Mouse (Mus musculus): ENCODE data around the gene Agtr2. TPM values are rescaled to one million over a fixed set of nuclear protein-coding genes. Genes with fewer than 3 reads are reported as not detected.
"Not testable (repeated sequence)": the region's sequence is repeated elsewhere in the genome, so short reads cannot be mapped to it uniquely, and the experiment has no call there.

Gene Agtr2
- total RNA-seq (2014; rRNA removed) (0.07 TPM in 1 of 2 replicates, not detected in the other), polyA plus RNA-seq (2012; rRNA removed) (not detected in 2 replicates)

GRCm38 (mm10) chrX:21484414-21484813, at the start of gene Agtr2:
Gene Agtr2, plus strand, starts transcription at chrX:21484544.
- Histone ChIP-seq H3K9ac (ENCODE audit: low read depth, low read length) (no peak within 1 kb of the TSS), H3K4me1 (ENCODE audit: control insufficient read depth, insufficient read depth, low read length) (no peaks in the 10 kb centered on the region), H3K27me3 (ENCODE audit: control insufficient read depth, insufficient read depth, low read length) (no peaks in the 10 kb centered on the region), H3K27ac (replicated peaks; ENCODE audit: insufficient read depth, low read depth, low read length) (no peak within 1 kb of the TSS), H3K4me3 (ENCODE audit: insufficient read depth, low read depth, low read length) (no peak within 1 kb of the TSS), H3K79me2 (ENCODE audit: control insufficient read depth, insufficient read depth, low read length) (no peaks in the 10 kb centered on the region), H3K36me3 (ENCODE audit: control insufficient read depth, insufficient read depth, low read length) (no peaks in the 10 kb centered on the region)
- 71% methylated on average over 5 of the region's 5 CpGs for WGBS
- TF ChIP-seq CTCF (IDR thresholded peaks at IDR 0.05; ENCODE audit: low read depth, low read length) (no peak), POLR2A (IDR thresholded peaks at IDR 0.05; ENCODE audit: extremely low read depth, insufficient read depth, low read length) (no peak)
- no peak for DNase-seq (ENCODE audit: extremely low read depth, low read depth, low spot score)

- no peak overlapping the region for H3K27ac ChIP-seq (replicated peaks; ENCODE audit: insufficient read depth, low read depth, low read length)
- no peaks in the 10 kb centered on the region for H3K36me3 ChIP-seq (ENCODE audit: control insufficient read depth, insufficient read depth, low read length)
- TF ChIP-seq POLR2A (IDR thresholded peaks at IDR 0.05; ENCODE audit: extremely low read depth, insufficient read depth, low read length) (no peak), CTCF (IDR thresholded peaks at IDR 0.05; ENCODE audit: low read depth, low read length) (no peak)
- H3K4me1 ChIP-seq (ENCODE audit: control insufficient read depth, insufficient read depth, low read length), result no peaks in the 10 kb centered on the region
- DNase-seq (ENCODE audit: extremely low read depth, low read depth, low spot score), result no peak
- 65% methylated on average over 3 of the region's 3 CpGs for WGBS
- H3K79me2 ChIP-seq (ENCODE audit: control insufficient read depth, insufficient read depth, low read length), result no peaks in the 10 kb centered on the region
- no peak overlapping the region for H3K4me3 ChIP-seq (ENCODE audit: insufficient read depth, low read depth, low read length)
- no peak overlapping the region for H3K9ac ChIP-seq (ENCODE audit: low read depth, low read length)
- no peaks in the 10 kb centered on the region for H3K27me3 ChIP-seq (ENCODE audit: control insufficient read depth, insufficient read depth, low read length)
These were observed 31.8 kb upstream of the Agtr2 start for GRCm38 (mm10) chrX:21452519-21452918.

GRCm38 (mm10) chrX:21488111-21488510, 3.8 kb downstream of the Agtr2 start:
- H3K36me3 ChIP-seq (ENCODE audit: control insufficient read depth, insufficient read depth, low read length), result no peaks in the 10 kb centered on the region
- DNase-seq (ENCODE audit: extremely low read depth, low read depth, low spot score), result no peak
- 57% methylated on average over 2 of the region's 2 CpGs for WGBS
- H3K9ac ChIP-seq (ENCODE audit: low read depth, low read length), result no peak overlapping the region
- H3K4me3 ChIP-seq (ENCODE audit: insufficient read depth, low read depth, low read length), result no peak overlapping the region
- H3K4me1 ChIP-seq (ENCODE audit: control insufficient read depth, insufficient read depth, low read length), result no peaks in the 10 kb centered on the region
- no peak overlapping the region for H3K27ac ChIP-seq (replicated peaks; ENCODE audit: insufficient read depth, low read depth, low read length)
- TF ChIP-seq CTCF (IDR thresholded peaks at IDR 0.05; ENCODE audit: low read depth, low read length) (no peak), POLR2A (IDR thresholded peaks at IDR 0.05; ENCODE audit: extremely low read depth, insufficient read depth, low read length) (no peak)
- no peaks in the 10 kb centered on the region for H3K27me3 ChIP-seq (ENCODE audit: control insufficient read depth, insufficient read depth, low read length)
- H3K79me2 ChIP-seq (ENCODE audit: control insufficient read depth, insufficient read depth, low read length), result no peaks in the 10 kb centered on the region

- no peak overlapping the region for H3K27ac ChIP-seq (replicated peaks; ENCODE audit: insufficient read depth, low read depth, low read length)
- no peaks in the 10 kb centered on the region for H3K27me3 ChIP-seq (ENCODE audit: control insufficient read depth, insufficient read depth, low read length)
- WGBS, result 22% methylated on average over 2 of the region's 2 CpGs
- DNase-seq (ENCODE audit: extremely low read depth, low read depth, low spot score), result peak; percentile 2
- TF ChIP-seq CTCF (IDR thresholded peaks at IDR 0.05; ENCODE audit: low read depth, low read length) (no peak), POLR2A (IDR thresholded peaks at IDR 0.05; ENCODE audit: extremely low read depth, insufficient read depth, low read length) (no peak)
- no peaks in the 10 kb centered on the region for H3K36me3 ChIP-seq (ENCODE audit: control insufficient read depth, insufficient read depth, low read length)
- H3K4me1 ChIP-seq (ENCODE audit: control insufficient read depth, insufficient read depth, low read length), result no peaks in the 10 kb centered on the region
- H3K9ac ChIP-seq (ENCODE audit: low read depth, low read length), result no peak overlapping the region
- no peaks in the 10 kb centered on the region for H3K79me2 ChIP-seq (ENCODE audit: control insufficient read depth, insufficient read depth, low read length)
- H3K4me3 ChIP-seq (ENCODE audit: insufficient read depth, low read depth, low read length), result no peak overlapping the region
These were observed 15.9 kb downstream of the Agtr2 start for GRCm38 (mm10) chrX:21500242-21500641.

- not testable (repeated sequence) for H3K4me1 ChIP-seq (ENCODE audit: control insufficient read depth, insufficient read depth, low read length); H3K36me3 ChIP-seq (ENCODE audit: control insufficient read depth, insufficient read depth, low read length); H3K4me3 ChIP-seq (ENCODE audit: insufficient read depth, low read depth, low read length); H3K27ac ChIP-seq (replicated peaks; ENCODE audit: insufficient read depth, low read depth, low read length); H3K9ac ChIP-seq (ENCODE audit: low read depth, low read length); H3K79me2 ChIP-seq (ENCODE audit: control insufficient read depth, insufficient read depth, low read length); DNase-seq (ENCODE audit: extremely low read depth, low read depth, low spot score); H3K27me3 ChIP-seq (ENCODE audit: control insufficient read depth, insufficient read depth, low read length)
- WGBS, result 70% methylated on average over 2 of the region's 2 CpGs
These were observed 23.0 kb downstream of the Agtr2 start for GRCm38 (mm10) chrX:21507333-21507732.

- Histone ChIP-seq H3K36me3 (ENCODE audit: control insufficient read depth, insufficient read depth, low read length) (no peaks in the 10 kb centered on the region), H3K9ac (ENCODE audit: low read depth, low read length) (no peak overlapping the region), H3K27me3 (ENCODE audit: control insufficient read depth, insufficient read depth, low read length) (no peaks in the 10 kb centered on the region), H3K4me3 (ENCODE audit: insufficient read depth, low read depth, low read length) (no peak overlapping the region), H3K4me1 (ENCODE audit: control insufficient read depth, insufficient read depth, low read length) (no peaks in the 10 kb centered on the region), H3K79me2 (ENCODE audit: control insufficient read depth, insufficient read depth, low read length) (no peaks in the 10 kb centered on the region), H3K27ac (replicated peaks; ENCODE audit: insufficient read depth, low read depth, low read length) (no peak overlapping the region)
- TF ChIP-seq CTCF (IDR thresholded peaks at IDR 0.05; ENCODE audit: low read depth, low read length) (no peak), POLR2A (IDR thresholded peaks at IDR 0.05; ENCODE audit: extremely low read depth, insufficient read depth, low read length) (no peak)
- WGBS, result 79% methylated on average over 4 of the region's 4 CpGs
- peak; percentile 1 for DNase-seq (ENCODE audit: extremely low read depth, low read depth, low spot score)
These were observed 38.2 kb downstream of the Agtr2 start for GRCm38 (mm10) chrX:21522590-21522989.

Other genes starting within 250 kb of the Agtr2 start
- gene Slc6a14, start 230.4 kb downstream of the Agtr2 start, total RNA-seq (2014; rRNA removed), result not detected in 2 replicates
- 0.02 and 0.04 TPM in 2 replicates for gene Slc6a14, start 230.4 kb downstream of the Agtr2 start, polyA plus RNA-seq (2012; rRNA removed)